Mouse (Mus musculus): Measurements from ENCODE around the gene Zdhhc7.

DNA sequence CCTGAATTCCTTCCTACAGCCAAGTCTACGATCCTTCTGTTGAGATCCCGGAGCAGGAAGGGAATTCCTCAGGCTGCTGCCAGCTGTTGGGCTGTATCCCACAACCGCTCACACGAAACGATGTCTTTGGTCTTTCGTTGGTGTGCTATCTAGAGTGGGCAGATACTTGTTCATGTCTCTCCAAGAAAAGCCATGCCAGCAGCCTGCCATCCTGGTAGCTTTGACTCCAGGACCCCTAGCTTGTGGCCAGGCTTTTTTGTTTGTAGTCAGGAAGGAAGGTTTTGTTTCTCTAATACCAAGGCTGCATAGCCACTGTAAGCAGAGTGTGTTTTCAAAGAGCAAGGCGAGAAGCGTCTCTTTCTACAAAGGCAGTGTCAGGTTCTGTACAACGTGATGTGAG is 2.6 kb upstream of the Zdhhc7 start:
- TF ChIP-seq MAZ (IDR thresholded peaks at IDR 0.05; ENCODE audit: low read depth, low read length) = no peak
- no peak for TF ChIP-seq POLR2A (IDR thresholded peaks at IDR 0.05; ENCODE audit: low read depth, low read length)

Data from CH12.LX (cell line).